In the genomic region with DNA sequence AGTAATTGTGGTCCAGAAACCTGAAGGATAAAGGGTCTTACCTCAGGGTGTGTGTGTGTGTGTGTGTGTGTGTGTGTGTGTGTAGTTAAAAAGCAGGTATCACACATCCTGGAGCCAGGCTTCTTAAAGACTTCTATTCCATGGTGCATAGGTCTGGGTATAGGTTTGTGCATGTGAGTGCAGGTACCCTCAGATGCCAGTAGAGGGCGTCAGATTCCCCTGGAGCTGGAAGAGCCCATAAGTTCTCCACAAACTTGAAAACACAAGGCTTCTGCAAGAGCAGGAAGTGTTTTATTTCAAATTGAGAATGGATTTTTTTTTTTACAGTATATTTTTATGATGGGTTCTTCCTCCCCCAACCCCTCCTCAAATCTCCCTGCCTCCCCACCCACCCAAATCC, we compare ENCODE assay signal across 24 mouse cellular contexts. TPM values are rescaled to one million over a fixed set of nuclear protein-coding genes. Genes with fewer than 3 reads are reported as not detected.
DNase-seq lines count a peak whose midpoint lies in the region; ATAC-seq and TF ChIP-seq lines count a peak whose summit lies in the region.
"Had no signal": no experiment of that assay in that cellular context is flagged by ENCODE, and none has a peak within 500 bp of the region (broad histone marks: within the 10 kb centered on the region; RNA-seq: fewer than 3 reads in every experiment).

No protein-coding gene starts in this region.

- TF ChIP-seq CTCF in gastrocnemius, adult 2 months (IDR thresholded peaks at IDR 0.05): peak; percentile 15; the same call in 1 of the 2 replicates
- TF ChIP-seq CTCF in liver, postnatal 0 days (IDR thresholded peaks at IDR 0.05; ENCODE audit: low read depth): 0 out of 2 replicates have a peak, but pooled peaks have one; percentile 4
- TF ChIP-seq CTCF in E14TG2a.4 (conservative IDR thresholded peaks at IDR 0.05; ENCODE audit: low read length): peak; percentile 54

- no peak for ATAC-seq in liver, postnatal 0 days
- no peak for ATAC-seq in liver, embryonic 11.5 days (replicated peaks; ENCODE audit: low FRiP score)
- ATAC-seq: forebrain, embryonic 14.5 days; forebrain, postnatal 0 days; hindbrain, postnatal 0 days; inflammation-experienced regulatory T-cells, adult 6 months had no signal

- intact Hi-C loops in gastrocnemius, adult 2 months (cut with DNase I): no loop called here

- no peak for DNase-seq in gastrocnemius, adult 2 months
- no peak for DNase-seq in gastrocnemius, adult 8-10 months (ENCODE audit: low spot score in 2 of 2)
- no peak for DNase-seq in liver, postnatal 0 days
- DNase-seq in liver, embryonic 11.5 days (ENCODE audit: low spot score): no peak
- DNase-seq in ZHBTc4 (ENCODE audit: low read depth, low spot score): peak; percentile 63
- no peak for DNase-seq in urinary bladder, postnatal 36 days (ENCODE audit: low spot score in 2 of 2)
- no peak for DNase-seq in retina, postnatal 1 day
- DNase-seq: adrenal gland, postnatal 10 days; adrenal gland, postnatal 36 days; cerebellum, adult 18-20 months; cerebellum, adult 9-10 months; cerebellum, postnatal 14 days; forebrain, postnatal 0 days; gastrocnemius, postnatal 10 days; gastrocnemius, postnatal 36 days had no signal

- no peaks in the 10 kb centered on the region for H3K4me1 ChIP-seq in liver, postnatal 0 days (ENCODE audit: insufficient read depth)
- no peaks in the 10 kb centered on the region for H3K4me1 ChIP-seq in liver, embryonic 11.5 days (replicated peaks; ENCODE audit: control insufficient read depth, insufficient read depth, low read length)
- no peaks in the 10 kb centered on the region for H3K4me1 ChIP-seq in E14TG2a.4 (replicated peaks; ENCODE audit: low read depth, low read length)
- H3K4me1 ChIP-seq: embryonic facial prominence, embryonic 12.5 days; embryonic facial prominence, embryonic 15.5 days had no signal

- H3K9me3 ChIP-seq in liver, postnatal 0 days (ENCODE audit: low read length): no peaks in the 10 kb centered on the region
- H3K9me3 ChIP-seq in liver, embryonic 11.5 days (ENCODE audit: control insufficient read depth, low read length): no peaks in the 10 kb centered on the region
- H3K9me3 ChIP-seq in E14TG2a.4 (ENCODE audit: low read length): no peaks in the 10 kb centered on the region
- H3K9me3 ChIP-seq: embryonic facial prominence, embryonic 12.5 days; embryonic facial prominence, embryonic 15.5 days had no signal

- no peak overlapping the region for H3K4me3 ChIP-seq in gastrocnemius, adult 2 months
- H3K4me3 ChIP-seq in liver, postnatal 0 days (ENCODE audit: low read depth, low read length): no peak overlapping the region
- H3K4me3 ChIP-seq in liver, embryonic 11.5 days (ENCODE audit: low read depth, low read length): no peak overlapping the region
- H3K4me3 ChIP-seq in E14TG2a.4 (replicated peaks; ENCODE audit: low read length): no peak overlapping the region
- H3K4me3 ChIP-seq: embryonic facial prominence, embryonic 12.5 days; embryonic facial prominence, embryonic 15.5 days had no signal

- H3K27ac ChIP-seq in gastrocnemius, adult 2 months: no peak overlapping the region
- H3K27ac ChIP-seq in liver, postnatal 0 days (ENCODE audit: low read depth): no peak overlapping the region
- H3K27ac ChIP-seq in liver, embryonic 11.5 days (ENCODE audit: low read depth, low read length): no peak overlapping the region
- H3K27ac ChIP-seq: embryonic facial prominence, embryonic 12.5 days; embryonic facial prominence, embryonic 15.5 days; hindbrain, embryonic 14.5 days; hindbrain, postnatal 0 days had no signal

- no peaks in the 10 kb centered on the region for H3K36me3 ChIP-seq in liver, postnatal 0 days (replicated peaks; ENCODE audit: insufficient read depth, low read length)
- no peaks in the 10 kb centered on the region for H3K36me3 ChIP-seq in liver, embryonic 11.5 days (ENCODE audit: control insufficient read depth, insufficient read depth, low read length)
- H3K36me3 ChIP-seq in E14TG2a.4 (ENCODE audit: insufficient read depth, low read length): no peaks in the 10 kb centered on the region
- H3K36me3 ChIP-seq: embryonic facial prominence, embryonic 12.5 days; embryonic facial prominence, embryonic 15.5 days had no signal

- H3K27me3 ChIP-seq in liver, postnatal 0 days (ENCODE audit: insufficient read depth, low read length): no peaks in the 10 kb centered on the region
- no peaks in the 10 kb centered on the region for H3K27me3 ChIP-seq in liver, embryonic 11.5 days (replicated peaks; ENCODE audit: control insufficient read depth, insufficient read depth, low read length)
- no peaks in the 10 kb centered on the region for H3K27me3 ChIP-seq in E14TG2a.4 (ENCODE audit: insufficient read depth, low read length)
- H3K27me3 ChIP-seq: embryonic facial prominence, embryonic 12.5 days; embryonic facial prominence, embryonic 15.5 days had no signal

- no peak overlapping the region for H3K4me2 ChIP-seq in liver, postnatal 0 days (ENCODE audit: low read depth, low read length)
- no peak overlapping the region for H3K4me2 ChIP-seq in liver, embryonic 11.5 days
- H3K4me2 ChIP-seq: embryonic facial prominence, embryonic 12.5 days; embryonic facial prominence, embryonic 15.5 days; heart, embryonic 11.5 days; hindbrain, embryonic 14.5 days had no signal

- WGBS in liver, postnatal 0 days (ENCODE audit: insufficient replicate concordance): 62% methylated on average over 1 of the region's 1 CpGs
- 30% methylated on average over 1 of the region's 1 CpGs for WGBS in liver, embryonic 11.5 days

- TF ChIP-seq EP300 in liver, postnatal 0 days (IDR thresholded peaks at IDR 0.05; ENCODE audit: low read depth): no peak

- H3K9ac ChIP-seq in liver, postnatal 0 days (replicated peaks): no peak overlapping the region
- no peak overlapping the region for H3K9ac ChIP-seq in liver, embryonic 11.5 days (ENCODE audit: low read depth, low read length)
- H3K9ac ChIP-seq: embryonic facial prominence, embryonic 12.5 days; embryonic facial prominence, embryonic 15.5 days; forebrain, postnatal 0 days; hindbrain, embryonic 14.5 days had no signal

RNA-seq across cellular contexts. Expression of a gene that starts 31.8 kb away (rescaled TPM):
- 1 to 10 TPM; 5.0 to 9.6 TPM for total RNA-seq in gastrocnemius, adult 2 months (2021)
- total RNA-seq in gastrocnemius, adult 8-10 months (2022): 1 to 10 TPM; 3.4 to 8.4 (median 7.1) TPM
- polyA plus RNA-seq in liver, postnatal 0 days (2015; fragmentation: Nextera tagmentation; extraction: Ambion mirVana): 1.1 and 1.2 TPM in 2 replicates
- polyA plus RNA-seq in liver, embryonic 11.5 days (2014; fragmentation: Nextera tagmentation; extraction: Ambion mirVana): 0.64 and 1.0 TPM in 2 replicates
- total RNA-seq: MEL had no signal
- polyA plus RNA-seq: inflammation-experienced regulatory T-cells, adult 6 months had no signal

Comparison
In these comparisons a context has a peak if more than half of its experiments do, and no peak if none do; other contexts are left out.
1. CTCF ChIP-seq: peak in every context shown above with its lines; median percentile 54 in E14TG2a.4; 15 in gastrocnemius, adult 2 months; 4 in liver, postnatal 0 days.